Mouse (Mus musculus): ENCODE data around the gene Cygb.

- TF ChIP-seq CTCF (IDR thresholded peaks at IDR 0.05 in 2 of 3, conservative IDR thresholded peaks at IDR 0.05 in 1 of 3; ENCODE audit: control insufficient read depth in 1 of 3, insufficient read depth in 1 of 3, low read depth in 2 of 3, low read length in 3 of 3, poor library complexity in 1 of 3, severe bottlenecking in 1 of 3) (no peak), TBP (IDR thresholded peaks at IDR 0.05; ENCODE audit: low read depth, low read length) (no peak)
Observed at GRCm38 (mm10) chr11:116620073-116620472, 34.0 kb downstream of the Cygb start.
